1 mouse cellular context compared by ENCODE assay signal in the genomic region with DNA sequence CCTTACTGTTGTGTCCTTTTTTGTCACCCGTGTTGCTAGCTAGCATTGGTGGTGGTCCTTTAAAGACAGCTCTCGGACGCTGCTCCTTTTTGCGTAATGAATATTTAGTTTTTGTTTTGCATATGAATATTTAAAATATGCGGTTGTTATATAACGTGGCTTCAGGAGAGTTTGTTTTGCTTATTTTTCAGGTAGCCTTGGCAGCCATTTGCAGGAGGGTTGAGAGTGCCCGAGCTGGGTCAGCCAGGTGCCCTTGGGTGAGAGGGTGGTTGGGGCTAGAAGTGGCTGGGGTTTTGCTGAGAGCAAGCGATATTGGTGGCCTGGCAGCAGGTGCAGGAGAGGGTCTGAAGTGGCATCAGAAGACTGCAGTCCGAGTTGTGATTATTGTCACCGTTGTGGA.
TF ChIP-seq lines count a peak whose summit lies in the region.

No protein-coding gene starts in this region.

TF ChIP-seq in CH12.LX, 34 proteins besides CTCF, POLR2A, EP300 and RAD21:
- peak; percentile 70 for TF ChIP-seq TBP (conservative IDR thresholded peaks at IDR 0.05; ENCODE audit: low read depth, low read length)
- no peak for TF ChIP-seq ZMIZ1 (IDR thresholded peaks at IDR 0.05; ENCODE audit: low read depth, low read length)
- TF ChIP-seq MAX (IDR thresholded peaks at IDR 0.05; ENCODE audit: low read length), result 0 out of 2 replicates have a peak, but pooled peaks have one; percentile 36
